Mouse (Mus musculus): ENCODE measurements around the gene Gm42906.

DNA sequence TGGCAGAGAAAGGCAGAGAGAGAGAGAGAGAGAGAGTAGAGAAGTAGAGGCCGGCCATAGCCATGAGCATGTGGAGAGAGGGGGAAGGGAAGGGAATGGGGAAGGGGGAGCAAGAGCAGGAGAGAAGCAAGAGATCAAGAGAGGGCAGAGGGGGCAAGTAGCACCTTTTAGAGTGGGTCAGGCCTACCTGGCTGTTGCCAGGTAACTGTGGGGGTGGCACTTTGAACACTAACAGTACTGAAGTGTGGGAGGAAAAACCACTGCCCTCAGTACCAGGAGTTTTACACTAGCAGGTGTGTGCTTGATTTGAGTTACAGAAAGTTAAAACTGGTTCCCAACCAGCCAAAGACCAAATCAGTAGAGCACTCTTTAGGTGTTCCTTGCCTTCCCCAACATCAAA, 272.7 kb downstream of the Gm42906 start:
- TF ChIP-seq POLR2A (IDR thresholded peaks at IDR 0.05; ENCODE audit: borderline replicate concordance, extremely low read depth, insufficient read depth, insufficient read length, poor library complexity, severe bottlenecking) (no peak), CTCF (IDR thresholded peaks at IDR 0.05; ENCODE audit: borderline replicate concordance, extremely low read depth, insufficient read depth, insufficient read length) (no peak)

All from brain, embryonic 14.5 days (tissue).